Mouse (Mus musculus) C2C12 (cell line): Measurements from ENCODE around the gene Fkbp1a.

ENCODE experiments used
- CEBPB ChIP-seq: IDR thresholded peaks from one replicate; pipeline ENCODE4 v1.6.1; 2011; ENCODE audit warnings: low read depth, mild to moderate bottlenecking, control low read depth, moderate library complexity
- CTCF ChIP-seq: IDR thresholded peaks from one replicate; pipeline ENCODE4 v1.5.1; 2011; ENCODE audit not compliant: control insufficient read depth, insufficient read depth, insufficient read length
- FOSL1 ChIP-seq: IDR thresholded peaks from one replicate; pipeline ENCODE4 v1.8.0; 2011; ENCODE audit warnings: mild to moderate bottlenecking, low read length; ENCODE audit not compliant: poor library complexity, insufficient read depth, severe bottlenecking
- MAX ChIP-seq: IDR thresholded peaks from one replicate; pipeline ENCODE4 v1.6.1; 2011; ENCODE audit warnings: mild to moderate bottlenecking, control low read depth
- MYOG ChIP-seq: IDR thresholded peaks from one replicate; pipeline ENCODE4 v1.6.1; 2011; ENCODE audit not compliant: control insufficient read depth, insufficient read length; ENCODE audit errors: extremely low read depth

DNA sequence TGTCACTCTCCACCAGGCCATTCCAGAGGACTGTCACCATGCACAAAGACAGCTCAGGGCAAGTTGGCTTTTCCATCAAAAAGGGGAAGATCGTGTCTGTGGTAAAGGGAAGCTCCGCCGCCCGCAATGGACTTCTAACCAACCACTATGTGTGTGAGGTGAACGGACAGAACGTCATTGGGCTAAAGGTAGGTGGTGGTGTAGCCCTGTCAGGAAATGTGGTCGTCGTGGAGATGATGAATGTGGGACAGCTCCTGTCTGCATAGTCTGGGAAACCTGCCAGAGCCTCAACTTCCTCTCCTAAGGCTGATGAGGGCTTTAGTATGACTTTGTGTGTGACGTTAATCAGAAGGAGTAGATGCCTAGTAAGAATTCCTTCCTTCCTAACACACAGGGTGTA is 45.0 kb downstream of the Fkbp1a start:
- no peak for TF ChIP-seq CTCF
- no peak for TF ChIP-seq FOSL1
- TF ChIP-seq MAX, result no peak
- TF ChIP-seq CEBPB, result no peak
- no peak for TF ChIP-seq MYOG
